Mouse (Mus musculus): ENCODE measurements around the gene Olfr272.

Olfr272 gene

GRCm38 (mm10) chr4:52919078-52919477 lies at the start of gene Olfr272:
Olfr272 (minus strand) TSS chr4:52919178.
- in situ Hi-C loops (cut with MboI, MseI): no loop called here

GRCm38 (mm10) chr4:52964247-52964646 lies 45.3 kb upstream of the Olfr272 start, which contains the start of gene Olfr270:
Olfr270 (plus strand) TSS chr4:52964547.
- in situ Hi-C loops (cut with MboI, MseI): no loop called here

GRCm38 (mm10) chr4:52958693-52959092 lies 39.7 kb upstream of the Olfr272 start:
- in situ Hi-C loops (cut with MboI, MseI): no loop called here

GRCm38 (mm10) chr4:52949005-52949404 lies 30.0 kb upstream of the Olfr272 start:
- in situ Hi-C loops (cut with MboI, MseI): no loop called here

GRCm38 (mm10) chr4:52946665-52947064 lies 27.7 kb upstream of the Olfr272 start:
- in situ Hi-C loops (cut with MboI, MseI): no loop called here

- in situ Hi-C loops (cut with MboI, MseI): no loop called here
These were observed 11.5 kb upstream of the Olfr272 start for GRCm38 (mm10) chr4:52930480-52930879.

GRCm38 (mm10) chr4:52917311-52917688 lies 1.7 kb downstream of the Olfr272 start:
- in situ Hi-C loops (cut with MboI, MseI): no loop called here

GRCm38 (mm10) chr4:52916659-52917310 lies 2.2 kb downstream of the Olfr272 start:
- in situ Hi-C loops (cut with MboI, MseI): no loop called here

- in situ Hi-C loops (cut with MboI, MseI): no loop called here
These were observed 6.6 kb downstream of the Olfr272 start for GRCm38 (mm10) chr4:52912409-52912808.

- in situ Hi-C loops (cut with MboI, MseI): no loop called here
These were observed 9.4 kb downstream of the Olfr272 start for GRCm38 (mm10) chr4:52909542-52909941.

GRCm38 (mm10) chr4:52864156-52864555 lies 54.8 kb downstream of the Olfr272 start:
- in situ Hi-C loops (cut with MboI, MseI): no loop called here

Measured in T-helper 17 cell (primary cell).